11 mouse cellular contexts compared by ENCODE assay signal in the genomic region with DNA sequence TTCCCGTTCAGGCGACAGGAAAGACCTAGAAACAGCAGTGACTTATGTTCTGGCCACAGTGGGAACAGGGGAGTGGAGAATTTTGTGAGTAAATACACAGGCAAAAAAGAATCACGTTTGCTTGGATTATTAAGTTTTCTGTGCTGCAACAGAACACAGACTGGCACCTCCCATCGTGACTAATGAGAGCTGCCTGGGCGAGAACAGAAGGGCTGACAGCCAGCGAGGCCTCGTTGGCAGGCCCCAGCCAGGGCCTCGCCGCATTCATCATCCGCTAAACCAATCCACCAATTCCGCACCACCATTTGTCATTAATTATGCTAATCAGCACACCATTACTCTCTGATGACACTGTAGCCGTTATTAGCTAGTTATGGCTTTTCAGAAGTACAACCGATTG.
DNase-seq lines count a peak whose midpoint lies in the region; ATAC-seq lines count a peak whose summit lies in the region.
"Had no signal": no experiment of that assay in that cellular context is flagged by ENCODE, and none has a peak within 500 bp of the region (broad histone marks: within the 10 kb centered on the region; RNA-seq: fewer than 3 reads in every experiment).

No protein-coding gene starts in this region.

- no peak overlapping the region for H3K4me3 ChIP-seq in hindbrain, embryonic 11.5 days (ENCODE audit: low read depth, low read length)
- no peak overlapping the region for H3K4me3 ChIP-seq in limb, embryonic 12.5 days (replicated peaks)
- H3K4me3 ChIP-seq: lung, embryonic 15.5 days had no signal

- ATAC-seq in hindbrain, embryonic 11.5 days (ENCODE audit: low FRiP score): peak; percentile 48; the same call in 1 of the 2 replicates
- ATAC-seq in limb, embryonic 12.5 days (ENCODE audit: insufficient number of reproducible peaks, insufficient read depth, low FRiP score, low TSS enrichment, low read depth): no peak

- H3K4me2 ChIP-seq in hindbrain, embryonic 11.5 days (replicated peaks; ENCODE audit: low read depth, low read length): no peak overlapping the region
- no peak overlapping the region for H3K4me2 ChIP-seq in limb, embryonic 12.5 days
- H3K4me2 ChIP-seq: lung, embryonic 15.5 days had no signal

- no peak overlapping the region for H3K9ac ChIP-seq in hindbrain, embryonic 11.5 days (ENCODE audit: low read depth, low read length)
- H3K9ac ChIP-seq in limb, embryonic 12.5 days (replicated peaks): no peak overlapping the region
- H3K9ac ChIP-seq: lung, embryonic 15.5 days had no signal

- peak overlapping the region; percentile 63 for H3K27ac ChIP-seq in hindbrain, embryonic 11.5 days (ENCODE audit: low read depth, low read length)
- H3K27ac ChIP-seq in limb, embryonic 12.5 days: 0 out of 2 replicates have a peak overlapping the region, but pooled peaks have one; percentile 31
- H3K27ac ChIP-seq: lung, embryonic 15.5 days had no signal

- no peaks in the 10 kb centered on the region for H3K9me3 ChIP-seq in hindbrain, embryonic 11.5 days (ENCODE audit: control insufficient read depth, low read length)
- no peaks in the 10 kb centered on the region for H3K9me3 ChIP-seq in limb, embryonic 12.5 days
- H3K9me3 ChIP-seq: lung, embryonic 15.5 days had no signal

- no peaks in the 10 kb centered on the region for H3K27me3 ChIP-seq in hindbrain, embryonic 11.5 days (ENCODE audit: control insufficient read depth, insufficient read depth, low read length)
- H3K27me3 ChIP-seq in limb, embryonic 12.5 days: no peaks in the 10 kb centered on the region
- H3K27me3 ChIP-seq: lung, embryonic 15.5 days had no signal

- H3K36me3 ChIP-seq in hindbrain, embryonic 11.5 days (ENCODE audit: control insufficient read depth, insufficient read depth, low read length): no peaks in the 10 kb centered on the region
- peaks cover 9% of the 10 kb centered on the region; the same call in 1 of the 2 replicates for H3K36me3 ChIP-seq in limb, embryonic 12.5 days
- H3K36me3 ChIP-seq: lung, embryonic 15.5 days had no signal

- H3K4me1 ChIP-seq in hindbrain, embryonic 11.5 days (replicated peaks; ENCODE audit: control insufficient read depth, insufficient read depth, low read length): peaks cover 11% of the 10 kb centered on the region
- H3K4me1 ChIP-seq in limb, embryonic 12.5 days (replicated peaks): peaks cover 64% of the 10 kb centered on the region

- 32% methylated on average over 13 of the region's 13 CpGs for WGBS in hindbrain, embryonic 11.5 days
- 30% methylated on average over 13 of the region's 13 CpGs for WGBS in limb, embryonic 12.5 days

- peak; percentile 86 for DNase-seq in brain, adult 2 months (ENCODE audit: low read depth, low spot score)
- DNase-seq in cerebellum, adult 8-10 months: peak; percentile 48
- peak; percentile 58 for DNase-seq in hindbrain, embryonic 11.5 days (ENCODE audit: low spot score)
- DNase-seq in left cerebral cortex, adult 18-20 months (ENCODE audit: low spot score in 2 of 2): no peak
- no peak for DNase-seq in thymus, adult 18-20 months
- DNase-seq in thymus, postnatal 25 days: no peak
- DNase-seq in spleen, postnatal 4 days (ENCODE audit: low spot score in 2 of 2): no peak
- DNase-seq: heart, postnatal 10 days; thymus, postnatal 36 days had no signal

Comparison
In these comparisons a context has a peak if more than half of its experiments do, and no peak if none do; other contexts are left out.
1. DNase-seq: peak in brain, adult 2 months (single experiment), cerebellum, adult 8-10 months (single experiment) and hindbrain, embryonic 11.5 days (single experiment); none in left cerebral cortex, adult 18-20 months (0 of 2), thymus, adult 18-20 months (0 of 2), thymus, postnatal 25 days (single experiment) and spleen, postnatal 4 days (0 of 2).